9 mouse cellular contexts compared by ENCODE assay signal in the genomic region with DNA sequence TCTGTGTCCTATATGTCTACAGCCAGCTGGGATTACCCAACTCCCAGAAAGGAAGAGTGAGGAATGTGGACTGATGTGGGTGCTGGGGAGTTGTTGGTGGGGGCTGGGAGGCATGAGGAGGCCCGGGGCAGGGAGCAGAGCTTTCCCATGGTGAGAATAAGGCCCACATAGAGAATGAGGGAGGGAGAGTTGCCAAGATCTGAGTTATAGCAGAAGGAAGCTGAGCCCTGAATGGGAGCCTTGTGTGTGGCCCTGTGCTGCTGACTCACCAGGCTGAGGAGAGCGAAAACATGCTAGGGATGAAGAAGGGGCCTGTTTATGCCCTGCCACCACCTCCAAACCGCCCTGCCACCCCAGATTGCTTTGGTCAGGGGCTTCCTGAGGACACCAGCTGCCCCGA. TPM values are rescaled to one million over a fixed set of nuclear protein-coding genes. Genes with fewer than 3 reads are reported as not detected.
A peak's percentile ranks its signal among the peaks of the same experiment; 100 is the strongest.
DNase-seq lines count a peak whose midpoint lies in the region; ATAC-seq lines count a peak whose summit lies in the region.
"Had no signal": no experiment of that assay in that cellular context is flagged by ENCODE, and none has a peak within 500 bp of the region (broad histone marks: within the 10 kb centered on the region; RNA-seq: fewer than 3 reads in every experiment).

No protein-coding gene starts in this region.

- H3K4me2 ChIP-seq in intestine, embryonic 14.5 days (ENCODE audit: low read length), result no peak overlapping the region

- 32% methylated on average over 4 of the region's 4 CpGs for WGBS in intestine, embryonic 14.5 days

- H3K36me3 ChIP-seq in intestine, embryonic 14.5 days (ENCODE audit: control insufficient read depth, insufficient read depth, low read length), result no peaks in the 10 kb centered on the region
- H3K36me3 ChIP-seq: G1E had no signal

- H3K9me3 ChIP-seq in intestine, embryonic 14.5 days (ENCODE audit: control insufficient read depth, low read length), result no peaks in the 10 kb centered on the region
- H3K9me3 ChIP-seq: G1E had no signal

- no peaks in the 10 kb centered on the region for H3K27me3 ChIP-seq in intestine, embryonic 14.5 days (replicated peaks; ENCODE audit: control insufficient read depth, insufficient read depth, low read length)

- no peak overlapping the region for H3K9ac ChIP-seq in intestine, embryonic 14.5 days (ENCODE audit: low read length)

- intact Hi-C loops in gastrocnemius, postnatal 14 days (cut with DNase I; ENCODE audit: low total_unique reads), result no loop called here
- intact Hi-C loops in gastrocnemius, postnatal 36 days (cut with DNase I), result no loop called here

- peak; percentile 64 for ATAC-seq in intestine, embryonic 14.5 days (replicated peaks; ENCODE audit: low FRiP score, low TSS enrichment, low read depth)

- no peak overlapping the region for H3K4me3 ChIP-seq in intestine, embryonic 14.5 days (ENCODE audit: low read depth, low read length)

- peak overlapping the region; percentile 18; the same call in 1 of the 2 replicates for H3K27ac ChIP-seq in intestine, embryonic 14.5 days (ENCODE audit: low read depth)

- H3K4me1 ChIP-seq in intestine, embryonic 14.5 days (replicated peaks; ENCODE audit: control insufficient read depth, insufficient read depth, low read length), result peaks cover 10% of the 10 kb centered on the region; the same call in 1 of the 2 replicates

- DNase-seq in gastrocnemius, postnatal 14 days, result peak; percentile 8
- DNase-seq in gastrocnemius, postnatal 36 days, result no peak
- DNase-seq in Muller cell, postnatal 12 days (ENCODE audit: inconsistent ontology term), result peak; percentile 96
- DNase-seq in fibroblast of lung, adult 2 months (ENCODE audit: low read depth), result peak; percentile 96
- DNase-seq in intestine, embryonic 14.5 days (ENCODE audit: low spot score), result no peak
- peak; percentile 57 for DNase-seq in lung, postnatal 36 days
- peak; percentile 56 for DNase-seq in testis, postnatal 14 days (ENCODE audit: low spot score)
- no peak for DNase-seq in gastrocnemius, postnatal 25 days

RNA-seq across cellular contexts. Expression of a gene that starts 32.1 kb away (rescaled TPM):
- under 1 TPM; 0.78 to 0.86 TPM for total RNA-seq in gastrocnemius, postnatal 14 days (2021)
- under 1 TPM; 0.20 TPM for total RNA-seq in gastrocnemius, postnatal 36 days (2021)
- 1.9 and 2.8 TPM in 2 replicates for polyA plus RNA-seq in intestine, embryonic 14.5 days (2014; fragmentation: Nextera tagmentation; extraction: Ambion mirVana)
- under 1 TPM; 0.31 to 0.46 TPM for total RNA-seq in gastrocnemius, postnatal 25 days (2021)
- polyA plus RNA-seq: G1E had no signal

RNA-seq across cellular contexts. Expression of a gene that starts 59.1 kb away (rescaled TPM):
- 10 to 100 TPM in 1 of 2 experiments, 1 to 10 TPM in 1; 7.5 to 13.9 TPM for total RNA-seq in gastrocnemius, postnatal 14 days (2021)
- 1 to 10 TPM; 4.1 to 4.4 TPM for total RNA-seq in gastrocnemius, postnatal 36 days (2021)
- 23.6 and 31.1 TPM in 2 replicates for polyA plus RNA-seq in intestine, embryonic 14.5 days (2014; fragmentation: Nextera tagmentation; extraction: Ambion mirVana)
- total RNA-seq in gastrocnemius, postnatal 25 days (2021), result 1 to 10 TPM; 5.1 to 5.6 TPM

Comparison
In these comparisons a context has a peak if more than half of its experiments do, and no peak if none do; other contexts are left out.
1. DNase-seq: peak in gastrocnemius, postnatal 14 days (single experiment), Muller cell, postnatal 12 days (single experiment), fibroblast of lung, adult 2 months (single experiment), lung, postnatal 36 days (single experiment) and testis, postnatal 14 days (single experiment); none in gastrocnemius, postnatal 36 days (0 of 2), intestine, embryonic 14.5 days (single experiment) and gastrocnemius, postnatal 25 days (single experiment).